21 mouse cellular contexts compared by ENCODE assay signal in the genomic region with DNA sequence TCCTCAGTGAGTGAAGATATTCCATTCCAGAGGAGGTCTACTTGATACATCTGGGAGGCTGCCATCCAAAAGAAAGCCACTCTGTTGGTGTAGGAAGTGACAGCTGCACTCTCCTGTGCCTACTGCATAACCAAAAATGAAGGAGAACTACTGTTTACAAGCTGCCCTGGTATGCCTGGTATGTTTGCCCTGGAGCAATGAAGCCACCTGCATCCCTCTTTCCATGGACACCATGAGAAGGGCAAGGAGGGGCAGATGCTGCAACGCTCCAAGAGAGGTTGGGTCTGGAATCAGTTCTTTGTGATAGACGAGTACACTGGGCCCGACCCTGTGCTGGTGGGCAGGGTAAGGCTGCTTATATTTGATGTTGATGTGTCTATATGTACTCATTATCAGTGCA. TPM values are rescaled to one million over a fixed set of nuclear protein-coding genes. Genes with fewer than 3 reads are reported as not detected.
"Had no signal": no experiment of that assay in that cellular context is flagged by ENCODE, and none has a peak within 500 bp of the region (broad histone marks: within the 10 kb centered on the region; RNA-seq: fewer than 3 reads in every experiment).

No protein-coding gene starts in this region.

RNA-seq across cellular contexts. Expression of a gene that starts 47.1 kb away (rescaled TPM):
- total RNA-seq: gastrocnemius, adult 18-20 months; gastrocnemius, postnatal 36 days; heart, postnatal 4 days; left cerebral cortex, postnatal 4 days had no signal
- polyA plus RNA-seq: gonadal fat pad, adult 2 months; heart, embryonic 10.5 days; heart, embryonic 12.5 days; heart, embryonic 14.5 days; heart, embryonic 16.5 days; hindbrain, embryonic 14.5 days; hindbrain, embryonic 16.5 days; inflammation-experienced regulatory T-cells, adult 6 months; intestine, postnatal 0 days; kidney, embryonic 14.5 days; kidney, embryonic 16.5 days; large intestine, adult 2 months; limb, embryonic 13.5 days; limb, embryonic 15.5 days; liver, adult 2 months; liver, embryonic 12.5 days; liver, embryonic 14.5 days had no signal
